Mouse (Mus musculus) heart, adult 2 months (tissue): ENCODE results near the gene Ypel1.

Experiments used
- CTCF ChIP-seq: fragments of 200-600 bp; IDR thresholded peaks from 2 replicates; pipeline ENCODE4 v1.8.1; 2022; ENCODE audit warnings: antibody characterized with exemption, mild to moderate bottlenecking, moderate library complexity
- POLR2A ChIP-seq: fragments of 200-500 bp; IDR thresholded peaks from 2 replicates; pipeline ENCODE4 v1.6.1; 2011; ENCODE audit warnings: mild to moderate bottlenecking, low read depth, low read length, control low read depth; ENCODE audit not compliant: insufficient read depth

DNA sequence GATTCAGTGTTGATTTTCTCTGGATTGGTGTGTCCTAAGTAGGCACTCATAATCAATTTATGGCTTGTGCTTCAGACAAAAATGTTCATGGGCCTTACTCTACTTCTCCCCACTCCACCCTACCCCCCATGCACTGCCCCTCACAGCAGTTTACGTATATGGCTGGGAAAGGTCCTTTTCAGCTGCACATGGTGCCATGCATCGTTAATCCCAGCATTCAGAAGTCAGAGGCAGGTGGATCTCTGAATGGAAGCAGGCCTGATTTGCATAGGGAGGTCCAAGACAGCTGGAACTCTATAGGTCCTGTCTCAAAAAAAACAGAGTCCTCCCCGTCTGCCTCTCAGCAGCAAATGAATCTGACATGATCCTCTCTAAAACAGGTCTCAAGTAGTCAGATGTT is 24.2 kb upstream of the Ypel1 start:
- TF ChIP-seq CTCF = no peak
- no peak for TF ChIP-seq POLR2A
